Mouse (Mus musculus) CD4-positive, CD25-positive, alpha-beta regulatory T cell, adult 4 months (primary cell): ENCODE data around the gene Syne1. TPM values are rescaled to one million over a fixed set of nuclear protein-coding genes. Genes with fewer than 3 reads are reported as not detected.
"Not testable (repeated sequence)": the region's sequence is repeated elsewhere in the genome, so short reads cannot be mapped to it uniquely, and the experiment has no call there.

Experiments used
- ATAC-seq: one replicate; pipeline ENCODE4 v1.8.0; 2017
- polyA plus RNA-seq, 2 experiments: library from polyadenylated mRNA; unstranded; fragments of 100-300 nt; shearing (Covaris generic); gene quantifications; one replicate each; pipeline ENCODE4 v1.2.1; 2017

The Syne1 gene
- polyA plus RNA-seq, 2 experiments from 2014 or later, result 14.1 to 22.9 TPM

DNA sequence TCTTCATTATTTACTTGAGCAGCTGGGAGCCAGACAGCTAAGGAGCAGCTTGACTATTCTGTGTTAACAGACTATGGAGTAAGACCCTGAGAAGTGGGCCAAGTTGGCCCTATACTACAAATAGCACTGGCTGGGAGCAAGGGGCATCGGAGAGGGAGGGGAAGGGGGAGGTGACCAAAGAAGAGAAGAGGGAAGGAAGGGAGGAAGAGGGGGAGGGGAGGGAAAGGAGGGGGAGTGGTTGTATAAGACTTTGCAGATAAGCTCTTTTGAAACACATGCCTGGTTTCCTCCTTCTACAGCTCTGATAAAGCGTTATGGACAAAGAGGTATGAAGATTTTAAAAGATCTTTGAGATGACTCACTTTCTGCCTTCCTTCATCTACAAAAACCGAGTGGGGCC, 36.0 kb downstream of the Syne1 start:
- ATAC-seq, result no peak

DNA sequence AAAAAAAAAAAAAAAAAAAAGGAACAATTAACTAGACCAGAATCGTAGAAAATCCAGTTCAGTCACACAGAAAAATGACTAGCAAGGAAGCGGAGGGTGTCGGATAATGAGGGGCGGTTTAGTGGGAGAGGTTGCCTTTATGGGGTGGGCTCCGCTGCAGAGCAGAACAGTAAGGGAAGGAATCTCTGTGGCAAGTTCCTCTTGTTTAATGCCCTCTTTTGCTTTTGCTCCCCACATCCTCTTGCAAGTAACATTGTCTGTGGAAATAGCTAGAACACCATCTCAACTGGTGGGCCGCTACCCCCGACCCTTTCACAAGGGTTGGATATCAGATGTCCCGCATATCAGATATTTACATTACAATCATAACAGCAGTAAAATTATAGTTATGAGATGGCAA, 37.1 kb downstream of the Syne1 start:
- ATAC-seq, result no peak

DNA sequence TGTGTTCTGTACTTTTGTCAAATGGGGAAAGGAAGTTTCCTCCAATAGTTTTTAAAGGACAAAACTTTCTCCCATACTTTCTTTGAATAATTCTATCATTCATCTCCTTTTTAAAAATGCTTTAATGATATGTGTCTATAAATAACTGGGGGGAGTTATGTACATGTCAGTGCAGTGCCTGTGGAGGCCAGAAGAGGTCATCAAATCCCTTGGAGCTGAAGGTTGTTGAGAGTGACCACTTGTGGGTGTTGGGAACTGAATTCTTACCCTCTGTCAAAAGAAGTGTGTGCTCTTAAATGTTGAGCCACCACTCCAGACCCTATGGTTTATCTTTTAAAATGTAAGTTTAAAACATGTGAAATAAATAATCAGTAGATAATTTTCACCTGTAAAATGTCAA, 39.0 kb downstream of the Syne1 start:
- no peak for ATAC-seq

DNA sequence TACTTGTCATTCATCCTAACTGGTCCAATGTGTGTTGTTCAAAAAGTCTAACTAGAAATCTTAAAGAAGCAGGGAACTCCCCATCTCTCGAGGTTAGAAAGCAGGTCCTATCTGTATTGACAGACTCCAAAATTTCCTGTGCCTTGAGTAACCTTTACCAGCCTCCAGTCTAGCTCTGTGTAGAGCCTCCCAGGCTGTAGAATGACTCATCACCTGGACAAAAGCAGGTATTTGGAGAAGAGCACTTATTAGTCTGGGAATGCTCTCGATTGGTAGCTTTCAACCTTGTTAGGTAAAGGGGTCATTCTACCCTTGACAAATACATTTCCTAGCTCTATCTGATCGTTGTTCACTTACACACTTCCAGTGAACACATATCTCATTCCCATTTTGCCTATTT, 39.9 kb downstream of the Syne1 start:
- no peak for ATAC-seq

DNA sequence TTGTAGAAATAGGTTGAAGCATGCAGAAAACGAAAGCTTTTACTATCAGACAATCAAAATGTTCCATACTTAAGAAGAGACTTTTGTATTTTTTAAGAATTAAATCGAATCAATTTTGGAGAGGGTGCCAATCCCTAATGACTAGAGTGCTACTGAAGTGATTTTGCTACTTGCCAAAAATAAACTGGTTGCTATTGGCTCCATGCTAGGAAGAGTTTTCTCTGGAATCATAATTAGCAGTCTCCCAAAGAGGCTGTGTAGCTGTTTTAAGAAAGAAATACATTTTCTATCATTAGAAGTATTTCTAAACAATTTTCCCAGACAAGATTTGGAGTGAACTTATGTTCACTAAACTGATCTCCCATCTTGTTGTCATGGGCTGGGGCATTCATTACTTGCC, 43.8 kb downstream of the Syne1 start:
- ATAC-seq, result no peak

DNA sequence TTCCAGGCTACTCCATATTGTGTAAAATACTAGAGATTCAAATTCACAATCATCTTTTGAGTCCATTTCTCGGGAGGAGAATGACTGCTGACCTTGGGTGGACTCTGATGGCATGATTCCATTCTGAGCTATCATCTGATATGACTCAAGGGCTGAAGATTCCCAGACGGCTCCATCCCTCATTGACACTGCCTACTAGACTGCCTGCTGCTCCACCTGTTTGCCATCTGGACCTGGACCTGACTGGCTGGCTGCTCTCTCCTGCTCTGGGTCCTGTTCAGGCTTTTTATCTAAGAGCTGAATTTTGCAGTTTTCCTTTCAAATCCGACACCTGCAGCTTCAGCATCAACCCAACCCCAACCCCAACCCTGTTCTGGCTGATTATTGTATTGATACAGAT, 46.5 kb downstream of the Syne1 start:
- no peak for ATAC-seq

DNA sequence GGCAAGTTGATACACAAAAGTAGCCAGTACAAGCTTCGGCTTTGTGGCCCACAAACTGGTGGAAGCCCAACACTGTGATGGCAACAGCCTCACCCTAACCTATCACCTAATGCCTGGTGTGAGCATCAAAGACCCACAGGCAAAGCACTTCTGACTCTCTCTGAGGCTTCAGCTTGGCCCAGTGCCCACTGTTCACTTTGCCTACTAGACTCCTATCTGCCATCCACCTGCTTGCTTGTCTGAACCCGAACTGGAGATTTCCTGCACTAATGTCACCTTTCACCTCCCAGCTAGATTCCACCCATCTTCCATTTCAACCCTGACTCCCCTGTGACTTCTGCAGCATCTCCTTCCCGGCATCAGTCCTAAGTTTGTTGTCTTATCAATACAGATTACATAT, 47.4 kb downstream of the Syne1 start:
- no peak for ATAC-seq

DNA sequence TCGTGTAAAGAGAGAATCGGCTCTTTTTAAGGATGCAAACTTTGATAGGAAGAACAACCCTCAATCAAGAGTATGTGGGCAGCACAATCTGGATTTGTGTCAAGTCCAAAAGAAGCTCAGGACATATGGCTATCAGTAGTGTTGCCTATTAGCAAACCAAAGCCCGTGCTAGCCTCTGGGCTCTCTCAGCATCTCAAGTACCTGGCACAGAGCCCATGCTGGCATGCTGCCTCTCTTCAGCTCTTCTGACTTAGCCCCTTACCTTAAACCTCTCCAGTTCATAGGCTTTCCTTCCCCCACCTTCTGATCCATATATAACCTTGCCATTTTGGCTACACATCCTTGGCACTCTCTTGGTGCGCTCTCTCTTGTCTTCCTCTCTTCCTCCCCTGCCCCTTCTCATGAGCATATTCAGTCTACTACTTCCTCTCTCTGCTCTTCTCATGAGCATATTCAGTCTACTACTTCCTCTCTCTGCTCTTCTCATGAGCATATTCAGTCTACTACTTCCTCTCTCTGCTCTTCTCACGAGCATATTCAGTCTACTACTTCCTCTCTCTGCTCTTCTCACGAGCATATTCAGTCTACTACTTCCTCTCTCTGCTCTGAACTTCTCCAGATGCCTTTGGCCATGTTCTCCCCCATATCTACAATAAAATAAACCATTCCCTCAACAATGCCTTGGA, 51.5 kb downstream of the Syne1 start:
- ATAC-seq, result not testable (repeated sequence)

DNA sequence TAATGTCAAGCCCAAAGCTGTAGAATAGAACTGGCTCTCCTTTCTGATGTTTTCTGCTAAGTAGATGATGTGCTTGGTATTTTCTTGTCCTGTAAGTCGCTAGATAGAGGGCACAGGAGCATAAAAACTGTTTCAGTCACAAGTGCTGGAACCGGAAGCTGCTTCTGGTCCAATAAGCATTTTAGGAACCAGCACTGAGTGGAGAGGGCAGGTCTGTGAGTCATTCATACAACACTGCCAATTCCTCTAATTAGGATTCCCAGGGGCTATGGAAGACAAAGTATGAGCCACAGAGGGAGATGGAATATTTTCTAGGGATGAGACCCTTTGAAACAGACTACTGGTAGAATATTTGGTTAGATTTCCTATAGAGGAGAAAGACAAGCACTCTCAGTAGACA, 53.4 kb downstream of the Syne1 start:
- ATAC-seq, result no peak

DNA sequence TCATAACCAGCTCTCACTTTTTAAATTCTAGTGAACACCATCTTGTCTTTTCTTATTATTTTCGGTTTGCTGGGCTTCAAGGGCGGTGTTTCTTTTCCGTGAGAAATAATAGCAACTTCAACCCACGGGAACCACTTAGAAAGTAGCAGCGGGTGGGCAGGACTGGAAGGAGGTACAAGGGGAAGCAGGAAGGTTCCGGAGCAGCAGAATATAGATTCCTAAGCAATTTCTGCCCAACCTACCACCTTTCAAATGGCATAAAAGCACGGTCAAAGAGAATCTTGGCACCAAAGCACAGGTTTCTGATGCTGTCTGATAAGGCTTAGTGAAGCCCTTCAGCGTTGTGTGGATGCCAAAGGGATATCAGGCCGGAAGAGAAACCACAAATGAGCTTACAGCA, 60.2 kb downstream of the Syne1 start:
- ATAC-seq, result no peak

DNA sequence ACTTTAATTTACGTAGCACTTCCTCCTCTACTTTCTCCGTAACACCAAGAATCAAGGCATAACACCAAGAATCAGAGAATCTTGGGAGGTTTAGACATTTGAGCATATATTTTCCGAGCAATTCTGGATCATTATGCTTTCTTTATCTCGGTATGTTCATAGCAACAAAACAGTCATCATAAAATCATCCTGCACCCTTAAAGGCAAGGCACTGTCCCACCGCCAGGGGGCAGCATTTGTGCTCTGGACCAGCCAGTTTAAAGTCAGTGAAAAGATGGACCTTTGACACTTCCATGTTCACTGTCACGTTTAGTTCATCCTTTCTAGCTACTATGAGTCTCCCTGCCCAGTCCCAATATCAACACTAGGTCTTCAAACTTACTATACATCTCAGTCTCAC, 61.3 kb downstream of the Syne1 start:
- ATAC-seq, result peak; percentile 32

DNA sequence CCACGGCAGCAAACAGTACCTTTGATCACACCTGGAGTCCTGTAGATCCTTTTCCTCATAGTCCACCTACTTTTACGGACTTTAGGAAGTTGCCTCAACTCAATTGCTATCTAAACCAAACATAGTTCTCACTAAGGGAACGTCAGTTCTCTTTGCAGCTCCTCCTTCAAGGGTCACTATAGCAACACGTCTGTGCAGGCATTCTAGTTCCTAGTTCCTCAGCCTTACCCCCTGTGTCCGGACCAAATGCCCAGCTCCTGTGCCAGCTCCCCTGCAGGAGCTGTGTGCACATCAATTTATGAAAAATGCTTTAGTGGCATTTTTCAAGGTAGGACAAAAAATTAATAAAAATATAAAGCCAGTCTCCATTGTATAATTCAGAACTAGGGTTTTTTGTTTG, 63.2 kb downstream of the Syne1 start:
- ATAC-seq, result no peak

DNA sequence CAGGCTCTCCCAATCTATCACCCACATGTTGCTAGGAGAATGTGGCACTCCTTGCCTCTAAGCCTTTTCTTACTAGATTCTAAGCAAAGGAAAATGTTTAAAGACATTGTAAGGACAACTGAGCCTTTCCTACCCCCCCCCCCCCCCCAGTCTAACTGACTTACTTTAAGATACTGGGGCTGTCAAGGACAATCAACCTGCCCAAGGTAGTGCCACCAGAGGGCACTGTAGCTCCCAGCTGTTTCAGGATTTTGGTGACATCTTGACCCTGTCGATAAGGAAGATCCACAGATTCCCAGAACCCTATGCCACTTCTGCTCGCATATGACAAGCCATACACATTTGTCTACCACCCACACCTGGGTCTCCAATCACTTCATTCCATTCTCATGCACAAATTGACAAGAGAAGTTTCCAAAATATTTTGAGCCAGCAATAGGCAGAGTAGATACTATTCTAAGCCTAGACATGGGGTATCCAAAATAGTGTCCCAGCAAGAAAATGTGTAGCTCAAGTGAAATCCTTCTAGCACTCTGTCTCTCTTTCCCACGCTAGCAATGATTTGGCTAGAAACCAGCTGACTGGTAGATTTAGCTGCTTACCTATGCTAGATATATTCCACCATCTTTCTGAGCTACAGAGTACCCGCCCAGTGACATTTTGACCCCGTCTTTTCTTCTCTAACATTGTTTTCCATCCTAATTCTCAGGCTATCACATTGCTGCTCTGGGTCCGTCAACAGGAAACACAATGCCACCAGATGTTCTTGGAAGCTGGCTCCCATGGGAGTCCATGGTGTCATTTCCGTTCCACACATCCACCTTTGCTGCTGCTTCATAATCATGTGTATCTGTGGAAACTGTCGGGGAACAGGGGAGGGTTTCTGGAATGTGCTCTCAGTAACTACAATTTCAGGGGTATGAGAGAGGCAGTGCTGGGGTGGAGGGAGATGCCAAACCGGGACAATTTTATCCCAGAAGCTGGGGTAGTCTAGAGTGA, 70.4 kb downstream of the Syne1 start:
- no peak for ATAC-seq

DNA sequence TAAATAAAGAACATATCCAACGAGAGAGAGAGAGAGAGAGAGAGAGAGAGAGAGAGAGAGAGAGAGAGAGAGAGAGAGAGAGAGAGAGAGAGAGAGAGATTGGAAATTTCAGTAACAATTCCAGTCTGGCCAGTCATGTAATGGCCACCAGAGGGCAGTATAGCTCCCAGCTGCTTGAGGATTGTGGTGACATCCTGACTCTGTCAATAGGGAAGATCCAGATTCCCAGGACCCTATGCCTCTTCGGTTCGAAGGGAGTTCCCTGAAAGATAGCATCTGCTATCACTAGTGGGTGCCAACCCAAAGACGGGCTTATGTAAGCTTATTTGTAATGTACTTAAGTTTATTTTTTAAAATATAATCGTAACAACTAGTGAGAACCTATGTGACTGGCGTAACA, 71.2 kb downstream of the Syne1 start:
- peak; percentile 51 for ATAC-seq

DNA sequence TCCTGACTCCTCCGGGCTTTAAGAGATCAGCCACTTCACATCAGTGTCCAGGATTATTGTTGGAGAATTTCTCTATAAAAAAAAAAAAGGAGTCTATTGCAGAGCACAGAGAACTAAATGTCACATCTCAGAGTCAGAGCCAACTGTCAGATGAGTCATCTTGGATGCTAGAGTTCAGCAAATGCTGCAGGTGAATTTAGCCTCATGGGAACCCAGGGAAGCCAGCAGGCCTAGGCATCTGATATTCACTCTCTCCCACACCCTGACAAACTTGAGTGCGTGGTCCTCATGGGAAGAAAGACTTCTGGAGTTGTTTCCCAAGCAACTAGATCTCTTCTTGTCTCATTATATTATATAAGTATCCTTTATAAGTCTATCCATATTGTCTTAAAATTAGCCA, 82.6 kb downstream of the Syne1 start:
- ATAC-seq, result no peak

DNA sequence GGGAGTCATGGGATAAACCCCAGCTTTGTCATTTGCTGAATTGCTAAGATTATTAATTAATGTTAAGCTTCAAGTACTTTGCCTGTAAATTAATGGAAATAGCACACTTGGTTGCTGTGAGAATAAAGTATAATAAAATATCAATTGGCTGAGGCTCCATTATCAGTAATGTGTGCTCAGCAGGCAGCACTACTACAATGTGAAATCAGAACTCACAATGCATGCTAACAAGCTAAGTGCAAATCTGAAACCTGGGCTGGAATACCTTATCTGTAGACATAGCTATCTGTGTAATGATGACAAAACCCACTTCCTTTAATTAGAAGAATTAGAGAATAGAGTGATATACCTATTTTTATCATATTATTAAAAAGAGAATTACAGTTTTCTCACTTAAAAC, 97.5 kb downstream of the Syne1 start:
- no peak for ATAC-seq

DNA sequence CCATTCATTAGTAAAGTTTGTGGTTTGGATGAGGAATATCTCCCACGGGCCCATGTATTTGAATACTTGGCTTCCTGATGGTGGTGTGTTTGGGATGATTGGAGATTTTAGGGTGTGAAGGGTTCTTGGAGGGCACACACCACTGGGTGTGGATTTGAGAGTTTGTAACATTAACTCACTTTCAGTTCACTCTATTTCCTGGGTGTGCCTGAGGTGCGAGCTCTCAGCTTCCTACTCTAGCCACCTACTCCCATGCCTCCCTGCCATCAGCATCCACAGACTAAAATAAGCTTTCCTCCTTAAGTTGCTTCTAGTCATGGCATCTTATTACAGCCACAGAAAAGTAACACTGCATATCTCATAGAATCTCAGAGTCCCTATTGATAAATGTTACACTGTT, 101.3 kb downstream of the Syne1 start:
- no peak for ATAC-seq

DNA sequence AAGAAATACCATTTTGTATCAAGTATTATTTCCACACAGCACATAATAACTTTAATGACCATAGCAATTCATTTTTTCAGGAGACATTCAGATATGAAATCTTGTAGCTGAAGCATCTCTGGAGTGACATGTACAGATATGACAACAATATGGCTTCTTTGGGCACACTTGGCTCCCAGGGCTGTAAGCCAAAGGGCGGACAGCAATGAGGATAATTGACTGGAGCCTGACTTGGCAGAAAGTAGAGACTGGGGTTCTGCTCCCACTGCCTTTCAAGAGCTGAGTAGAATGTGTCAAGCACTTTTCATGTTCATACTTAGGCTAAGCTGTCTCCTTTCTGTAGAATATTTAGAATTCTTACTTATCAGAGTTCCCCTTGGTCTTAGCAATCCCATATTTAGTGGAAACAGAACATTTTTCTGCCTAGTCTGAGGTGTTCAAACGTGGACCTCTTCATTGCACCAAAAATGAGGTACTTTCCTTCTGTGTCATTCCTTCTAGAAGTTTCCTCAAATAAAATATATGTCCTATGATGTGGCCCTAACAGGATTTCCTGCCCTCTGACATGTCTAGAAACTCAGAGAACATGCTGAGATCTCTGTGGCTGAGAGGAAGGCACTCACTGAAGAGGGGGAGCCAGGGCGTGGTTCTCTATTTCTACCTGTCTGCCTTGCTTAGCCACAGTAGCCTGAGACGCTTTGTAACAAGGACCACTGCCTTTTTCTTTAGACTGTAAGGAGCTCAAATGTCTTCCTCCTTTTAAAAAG, 103.1 kb downstream of the Syne1 start:
- peak; percentile 88 for ATAC-seq

DNA sequence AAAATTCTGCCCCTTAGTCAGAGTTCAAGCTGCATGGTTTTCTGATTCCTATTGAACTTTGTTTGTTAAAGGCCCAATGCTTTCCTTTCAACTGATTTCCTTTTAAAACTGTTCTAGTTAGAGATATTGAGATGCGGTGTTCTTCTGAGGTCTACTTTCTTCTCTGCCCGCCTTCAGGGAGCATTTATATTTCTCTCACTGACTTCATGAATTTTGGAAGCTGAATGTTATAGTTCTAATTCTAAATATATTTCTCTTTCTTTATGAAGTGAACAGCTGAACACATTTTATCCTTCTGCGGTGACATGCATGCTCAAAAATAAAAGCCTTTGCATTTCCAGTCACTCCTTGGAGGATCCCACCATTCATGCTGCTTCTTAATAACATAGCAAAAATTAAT, 106.0 kb downstream of the Syne1 start:
- ATAC-seq, result no peak

DNA sequence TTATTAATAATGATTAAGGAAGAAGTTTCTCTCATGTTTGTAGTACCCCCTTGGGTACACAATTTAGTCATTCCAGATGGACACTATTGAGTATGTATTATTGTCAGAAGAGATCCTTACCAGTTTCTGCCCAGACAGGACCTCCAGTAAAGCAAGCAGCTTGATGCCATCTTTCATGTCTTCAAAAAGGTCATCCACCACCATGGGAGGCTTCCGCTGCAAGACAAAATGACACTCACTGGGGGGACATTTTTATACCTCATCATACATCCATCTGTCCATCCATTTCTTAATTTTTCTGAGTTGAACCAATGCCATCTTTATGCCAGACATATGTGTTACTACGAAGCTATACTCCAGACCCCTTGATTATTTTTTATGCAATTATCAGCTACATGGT, 108.3 kb downstream of the Syne1 start:
- no peak for ATAC-seq

DNA sequence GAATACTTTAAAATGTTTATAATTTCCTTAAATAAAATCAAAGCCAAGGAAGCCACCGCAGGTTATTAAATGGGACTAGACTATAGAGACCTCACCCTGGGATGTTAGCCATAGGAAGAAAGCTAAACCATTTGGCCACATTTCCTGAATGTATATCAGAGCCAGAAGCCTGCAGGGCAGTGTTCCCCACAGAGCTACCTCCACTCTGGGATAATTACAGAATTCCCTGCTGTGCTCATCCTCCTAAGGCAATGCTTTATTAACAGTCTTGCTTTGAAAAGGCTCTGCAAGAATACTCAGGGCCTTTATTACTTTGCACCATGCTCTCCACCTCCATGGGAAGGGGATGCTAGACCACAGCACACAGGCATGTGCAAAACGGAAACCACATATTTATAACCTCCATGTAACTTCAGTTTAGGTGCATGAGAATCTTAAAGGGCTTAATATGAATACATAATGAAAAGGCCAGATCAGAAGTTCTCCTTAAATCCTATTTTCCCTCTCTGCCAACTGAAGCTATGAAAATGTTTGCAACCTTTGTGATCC, 111.4 kb downstream of the Syne1 start:
- ATAC-seq, result no peak

DNA sequence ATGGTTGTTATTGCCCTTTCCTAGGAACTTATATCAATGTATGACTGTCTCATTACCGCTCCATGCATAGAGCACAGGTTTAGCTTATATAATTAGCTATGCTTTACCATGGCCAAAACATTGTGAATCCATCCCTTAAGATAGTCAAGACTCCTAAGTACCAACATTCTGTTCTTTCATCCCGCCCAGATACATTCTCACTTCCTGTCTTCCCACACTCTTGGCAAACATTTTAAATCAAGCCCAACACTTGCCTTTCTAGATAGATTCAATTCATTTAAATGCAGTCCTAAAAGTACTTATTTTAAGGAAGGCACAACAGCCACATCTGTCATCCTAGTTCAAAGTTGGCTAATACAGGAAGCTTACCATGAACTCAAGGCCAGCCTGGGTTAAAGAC, 113.5 kb downstream of the Syne1 start:
- no peak for ATAC-seq

DNA sequence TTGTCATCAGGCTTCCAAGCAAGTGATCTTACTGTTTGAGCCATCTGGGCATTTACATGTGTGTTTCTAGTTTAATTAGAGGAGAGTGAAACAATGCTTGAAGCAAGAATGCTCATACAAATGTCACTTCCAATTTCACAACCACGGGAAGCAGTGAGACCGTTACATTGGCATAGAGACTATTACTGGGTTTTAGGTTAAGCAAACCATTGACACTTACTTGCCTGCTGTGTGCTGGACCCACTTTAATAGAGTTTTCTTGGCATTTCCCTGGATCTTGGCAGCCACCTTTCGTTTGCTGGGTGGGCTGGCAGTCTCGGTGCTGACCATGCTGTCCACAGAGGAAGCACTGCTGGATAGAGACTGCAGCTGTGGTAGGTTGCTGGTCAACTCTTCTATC, 127.3 kb downstream of the Syne1 start:
- no peak for ATAC-seq
